Mouse (Mus musculus) erythroblast, embryonic 14.5 days (primary cell): Measurements from ENCODE around the gene Gpr62. TPM values are rescaled to one million over a fixed set of nuclear protein-coding genes. Genes with fewer than 3 reads are reported as not detected.
A peak's percentile ranks its signal among the peaks of the same experiment; 100 is the strongest.

Source experiments
- H3K27me3 ChIP-seq: 2 replicates; pipeline ENCODE4 v1.6.1; 2012; ENCODE audit warnings: inconsistent platforms; ENCODE audit not compliant: control insufficient read depth
- H3K36me3 ChIP-seq: 2 replicates; pipeline ENCODE4 v1.6.1; 2012; ENCODE audit warnings: mild to moderate bottlenecking, inconsistent platforms; ENCODE audit not compliant: control insufficient read depth
- H3K4me1 ChIP-seq: 2 replicates; pipeline ENCODE4 v1.6.1; 2012; ENCODE audit warnings: inconsistent platforms; ENCODE audit not compliant: control insufficient read depth
- H3K4me3 ChIP-seq: replicated peaks from 2 replicates; pipeline ENCODE3; 2012; ENCODE audit warnings: moderate library complexity, mild to moderate bottlenecking, inconsistent platforms
- H3K9me3 ChIP-seq: 2 replicates; pipeline ENCODE4 v1.6.1; 2012; ENCODE audit warnings: low read length, inconsistent platforms, mixed read lengths; ENCODE audit not compliant: control insufficient read depth
- GATA1 ChIP-seq: IDR thresholded peaks from 2 replicates; pipeline ENCODE4 v1.6.1; 2012; ENCODE audit warnings: low read length, inconsistent platforms, mixed read lengths
- TAL1 ChIP-seq: IDR thresholded peaks from 3 replicates; pipeline ENCODE4 v1.6.1; 2012; ENCODE audit warnings: low read length, inconsistent platforms, mixed read lengths
- polyA plus RNA-seq: library from polyadenylated mRNA; stranded (reverse); fragments of >175 nt; gene quantifications from 2 replicates; pipeline ENCODE4 v1.2.3, GENCODE M21; 2012

The Gpr62 gene
- polyA plus RNA-seq, 1 experiment: not detected

- TF ChIP-seq GATA1 (no peak), TAL1 (no peak)
- Histone ChIP-seq H3K9me3 (no peaks in the 10 kb centered on the region), H3K4me1 (peaks cover 28% of the 10 kb centered on the region), H3K4me3 (no peak overlapping the region), H3K36me3 (no peaks in the 10 kb centered on the region), H3K27me3 (peaks cover 5% of the 10 kb centered on the region)
These were observed 20.9 kb downstream of the Gpr62 start for GRCm38 (mm10) chr9:106444836-106445235.

- TF ChIP-seq TAL1 (no peak), GATA1 (no peak)
- H3K4me3 ChIP-seq: no peak overlapping the region
- no peaks in the 10 kb centered on the region for H3K27me3 ChIP-seq
- H3K36me3 ChIP-seq: no peaks in the 10 kb centered on the region
- H3K4me1 ChIP-seq: peaks cover 30% of the 10 kb centered on the region
- H3K9me3 ChIP-seq: no peaks in the 10 kb centered on the region
These were observed 23.1 kb downstream of the Gpr62 start for GRCm38 (mm10) chr9:106442680-106443079.

- no peaks in the 10 kb centered on the region for H3K27me3 ChIP-seq
- H3K9me3 ChIP-seq: no peaks in the 10 kb centered on the region
- peaks cover 40% of the 10 kb centered on the region for H3K36me3 ChIP-seq
- H3K4me1 ChIP-seq: peaks cover 36% of the 10 kb centered on the region
- no peak overlapping the region for H3K4me3 ChIP-seq
- no peak for TF ChIP-seq TAL1
These were observed 29.2 kb downstream of the Gpr62 start for GRCm38 (mm10) chr9:106436566-106436965.

- H3K4me1 ChIP-seq: peaks cover 44% of the 10 kb centered on the region
- no peaks in the 10 kb centered on the region for H3K9me3 ChIP-seq
- no peak overlapping the region for H3K4me3 ChIP-seq
- no peaks in the 10 kb centered on the region for H3K27me3 ChIP-seq
- TF ChIP-seq TAL1 (no peak), GATA1 (no peak)
- H3K36me3 ChIP-seq: peaks cover 50% of the 10 kb centered on the region
These were observed 32.3 kb downstream of the Gpr62 start for GRCm38 (mm10) chr9:106433389-106433788.

- Histone ChIP-seq H3K36me3 (peaks cover 42% of the 10 kb centered on the region), H3K4me3 (peak overlapping the region; percentile 87), H3K9me3 (no peaks in the 10 kb centered on the region), H3K4me1 (peaks cover 21% of the 10 kb centered on the region), H3K27me3 (no peaks in the 10 kb centered on the region)
- TF ChIP-seq GATA1 (no peak), TAL1 (no peak)
These were observed 35.8 kb downstream of the Gpr62 start for GRCm38 (mm10) chr9:106430015-106430264.

- H3K27me3 ChIP-seq: no peaks in the 10 kb centered on the region
- H3K4me1 ChIP-seq: peaks cover 21% of the 10 kb centered on the region
- TF ChIP-seq TAL1 (no peak), GATA1 (no peak)
These were observed 36.3 kb downstream of the Gpr62 start, which contains the start of gene Rpl29 for GRCm38 (mm10) chr9:106429221-106430014. Rpl29 (plus strand) TSS chr9:106429454.

GRCm38 (mm10) chr9:106428719-106429220, 37.0 kb downstream of the Gpr62 start:
- no peaks in the 10 kb centered on the region for H3K9me3 ChIP-seq
- peak overlapping the region; percentile 87 for H3K4me3 ChIP-seq
- H3K4me1 ChIP-seq: peaks cover 21% of the 10 kb centered on the region
- H3K27me3 ChIP-seq: no peaks in the 10 kb centered on the region
- H3K36me3 ChIP-seq: peaks cover 31% of the 10 kb centered on the region
- TF ChIP-seq GATA1 (no peak), TAL1 (no peak)

More at GRCm38 (mm10) chr9:106429221-106430014, 36.3 kb downstream of the Gpr62 start, which contains the start of gene Rpl29:
- H3K36me3 ChIP-seq: peaks cover 38% of the 10 kb centered on the region
- no peaks in the 10 kb centered on the region for H3K9me3 ChIP-seq
- peak within 1 kb of the TSS; percentile 87 for H3K4me3 ChIP-seq

- no peak overlapping the region for H3K4me3 ChIP-seq
- H3K27me3 ChIP-seq: peaks cover 43% of the 10 kb centered on the region
- no peaks in the 10 kb centered on the region for H3K4me1 ChIP-seq
- H3K9me3 ChIP-seq: no peaks in the 10 kb centered on the region
- H3K36me3 ChIP-seq: no peaks in the 10 kb centered on the region
- TF ChIP-seq GATA1 (no peak), TAL1 (no peak)
These were observed 43.9 kb downstream of the Gpr62 start for GRCm38 (mm10) chr9:106421865-106422160.

- Histone ChIP-seq H3K27me3 (peaks cover 44% of the 10 kb centered on the region), H3K4me1 (no peaks in the 10 kb centered on the region)
These were observed 44.5 kb downstream of the Gpr62 start for GRCm38 (mm10) chr9:106421033-106421864.

More at GRCm38 (mm10) chr9:106421033-106421864, 44.5 kb downstream of the Gpr62 start:
- H3K36me3 ChIP-seq: no peaks in the 10 kb centered on the region
- no peaks in the 10 kb centered on the region for H3K9me3 ChIP-seq
- no peak overlapping the region for H3K4me3 ChIP-seq
- no peak for TF ChIP-seq GATA1
- no peak for TF ChIP-seq TAL1
